Mouse (Mus musculus) adrenal gland, postnatal 36 days (tissue): ENCODE results near the gene Insyn1. TPM values are rescaled to one million over a fixed set of nuclear protein-coding genes. Genes with fewer than 3 reads are reported as not detected.

Source experiments
- DNase-seq, 2 experiments: peaks; one replicate each; pipeline ENCODE4 v3.0.0; 2021; ENCODE audit warnings: mixed read lengths in 1 of 2
- long read RNA-seq, 2 experiments: library from polyadenylated mRNA; stranded (forward); transcript quantifications; one replicate each; pipeline ENCODE4 v2.0.0; 2021; ENCODE audit warnings: borderline sequencing depth in 2 of 2
- total RNA-seq, 2 experiments: library from RNA; stranded (reverse); gene quantifications; 2 replicates each; pipeline ENCODE4 v1.2.3; 2021

Gene Insyn1
- total RNA-seq = 10 to 100 TPM in 1 of 2 experiments, 1 to 10 TPM in 1; 8.3 to 10.6 TPM
- long read RNA-seq, experiment 1, partial matches to known transcripts = 0 of 3 reads
- long read RNA-seq, experiment 1, other reads (novel, unspliced or antisense) = 0 of 3 reads
- long read RNA-seq, experiment 2, partial matches to known transcripts = 0 of 4 reads
- long read RNA-seq, experiment 2, other reads (novel, unspliced or antisense) = 1 of 4 reads

DNA sequence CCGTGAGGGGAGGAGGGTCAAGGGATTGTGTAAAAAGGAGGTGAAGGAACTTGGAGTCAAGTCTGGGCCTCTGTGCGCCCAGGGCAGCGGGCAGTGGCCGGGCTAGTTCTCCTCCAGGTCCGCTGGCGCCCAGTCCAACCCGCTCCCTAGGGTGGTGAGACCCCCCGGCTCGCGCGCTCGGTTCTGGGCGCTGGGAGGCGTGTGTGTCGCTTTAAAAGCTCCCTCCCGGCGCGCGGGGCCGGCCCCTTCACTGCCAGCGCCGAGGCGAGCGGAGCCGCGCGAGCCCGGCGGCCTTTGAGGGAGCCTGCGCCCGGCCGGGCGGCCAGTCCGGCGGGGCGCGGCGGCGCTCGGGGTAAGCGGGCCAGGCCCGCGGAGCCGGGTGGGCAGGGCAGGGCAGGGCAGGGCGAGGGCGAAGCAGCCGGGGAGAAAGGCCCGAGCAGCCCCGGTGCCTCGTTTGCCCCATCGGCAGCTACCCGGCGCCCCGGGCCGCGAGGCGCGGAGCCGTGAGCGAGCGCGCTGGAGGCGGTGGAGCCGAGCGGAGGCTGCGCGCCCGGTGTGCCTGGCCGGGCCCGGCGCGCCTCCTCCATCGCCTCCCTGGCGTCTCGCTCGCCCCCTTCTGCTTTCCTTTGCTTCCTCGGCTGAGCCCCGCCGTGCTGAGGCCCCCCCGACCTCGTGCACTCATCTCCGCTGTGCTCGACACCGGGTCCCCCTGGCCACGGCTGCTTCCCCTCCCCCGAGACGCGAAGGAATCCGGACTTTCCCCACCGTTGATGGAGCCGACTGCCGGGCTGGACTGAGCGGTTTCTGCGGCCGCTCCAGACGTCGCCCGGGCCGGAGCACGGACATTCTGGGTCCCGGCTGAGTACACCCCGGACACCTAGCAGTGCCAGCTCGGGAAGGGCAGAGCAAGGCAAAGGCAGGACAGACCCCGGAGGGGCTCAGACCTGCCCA, at the start of gene Insyn1:
TSS of gene Insyn1 (plus strand) at position 753 of the 951 bp plus-strand sequence.
- DNase-seq = peak; percentile 78 to 82

DNA sequence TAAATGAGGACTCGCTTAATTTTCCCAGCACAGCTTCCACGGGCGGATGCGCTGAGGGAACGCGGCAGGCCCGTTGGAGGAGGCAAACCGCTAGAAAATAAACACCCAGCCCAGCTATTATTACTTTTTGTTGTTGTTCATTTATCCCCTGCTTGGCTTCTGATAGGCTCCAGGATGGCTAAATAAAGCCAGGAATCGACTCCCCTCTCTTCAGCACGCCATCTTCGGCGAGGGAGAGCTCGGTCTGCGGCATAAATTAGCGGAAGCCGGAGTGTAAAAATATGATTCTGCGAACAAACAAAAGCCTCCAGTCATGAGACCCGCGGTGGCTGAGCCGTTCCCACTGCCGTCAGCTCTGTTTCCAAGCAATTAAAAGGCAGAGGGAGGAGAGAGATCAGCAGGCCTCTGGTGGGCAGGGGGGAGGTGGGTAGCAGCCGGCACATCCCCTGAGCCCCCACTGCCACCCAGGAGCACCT, 49.4 kb upstream of the Insyn1 start:
- DNase-seq = no peak

DNA sequence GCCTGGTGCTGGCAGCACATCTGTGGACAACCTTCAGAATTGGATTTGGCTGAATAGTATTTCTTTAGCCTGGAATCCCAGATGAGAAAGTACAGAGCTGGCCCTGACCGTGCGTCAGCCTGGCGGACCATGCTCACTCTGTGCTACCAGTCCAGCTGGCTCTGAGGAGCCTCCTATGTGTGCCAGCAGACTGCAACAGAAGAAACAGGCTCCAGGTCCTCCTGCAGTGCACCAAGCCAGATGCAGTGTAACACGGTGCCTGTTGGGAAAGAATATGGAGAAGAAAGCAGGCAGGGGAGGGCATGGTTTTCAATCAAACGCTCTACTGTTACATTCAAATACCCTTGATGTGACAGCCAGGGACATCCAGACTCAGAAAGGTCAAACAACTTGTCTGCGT, 48.3 kb upstream of the Insyn1 start:
- peak; percentile 59 to 60 for DNase-seq

DNA sequence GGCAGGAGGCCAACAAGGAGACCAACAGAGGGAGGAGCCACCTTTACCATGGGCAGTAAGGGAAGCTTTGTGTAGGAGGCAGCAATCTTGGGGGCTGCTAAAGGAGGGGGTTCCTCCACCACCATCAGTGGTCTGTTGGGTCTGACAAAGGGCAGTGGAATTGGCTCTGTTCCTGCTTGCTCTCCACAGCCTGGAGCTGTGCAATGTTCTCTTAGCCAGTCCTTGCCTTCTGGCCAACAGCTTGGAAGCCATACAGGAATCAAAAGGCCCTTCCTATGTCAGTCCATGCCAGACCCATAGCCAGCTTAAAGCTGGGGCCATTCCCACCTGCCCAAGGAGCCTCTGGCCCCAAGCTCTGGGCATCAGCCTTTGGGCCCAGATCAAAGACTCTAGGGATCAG, 47.8 kb upstream of the Insyn1 start:
- DNase-seq = peak; percentile 12 to 36

DNA sequence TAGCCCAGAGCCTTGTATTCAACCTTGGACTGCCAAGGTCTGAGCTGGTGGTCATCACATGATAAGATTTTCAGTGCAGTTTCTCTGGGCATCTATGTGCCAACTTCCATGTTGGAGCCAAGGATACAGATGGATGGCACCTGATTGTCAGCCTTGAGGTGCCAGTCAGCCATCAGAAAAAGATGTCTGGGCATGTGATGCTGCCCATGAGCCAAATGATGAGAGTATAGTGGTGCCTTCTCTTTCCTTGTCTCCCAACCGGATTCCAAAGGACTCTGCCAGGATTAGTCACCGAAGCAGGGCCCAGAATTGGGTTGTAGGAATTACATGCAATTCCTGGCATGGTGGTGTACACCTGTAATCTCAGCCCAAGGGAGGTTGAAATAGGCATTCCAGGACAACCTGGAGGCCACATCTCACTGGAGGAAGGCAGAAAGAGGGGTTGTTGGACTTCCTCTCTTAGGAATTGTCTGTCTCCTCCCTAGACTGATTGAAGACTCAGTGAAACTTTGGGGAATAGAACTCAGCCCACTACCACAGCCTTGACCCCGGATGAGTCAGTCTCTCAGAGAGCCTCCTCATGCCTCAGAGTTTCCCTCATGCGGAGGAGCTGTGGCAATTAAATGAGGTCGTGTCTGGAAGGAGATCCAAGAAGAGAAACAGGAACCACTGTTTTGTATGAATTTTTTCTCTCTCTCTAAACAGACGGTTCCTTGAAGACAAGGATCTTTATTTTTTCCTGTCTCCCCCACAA, 46.9 kb upstream of the Insyn1 start:
- DNase-seq = peak; percentile 64 to 65

DNA sequence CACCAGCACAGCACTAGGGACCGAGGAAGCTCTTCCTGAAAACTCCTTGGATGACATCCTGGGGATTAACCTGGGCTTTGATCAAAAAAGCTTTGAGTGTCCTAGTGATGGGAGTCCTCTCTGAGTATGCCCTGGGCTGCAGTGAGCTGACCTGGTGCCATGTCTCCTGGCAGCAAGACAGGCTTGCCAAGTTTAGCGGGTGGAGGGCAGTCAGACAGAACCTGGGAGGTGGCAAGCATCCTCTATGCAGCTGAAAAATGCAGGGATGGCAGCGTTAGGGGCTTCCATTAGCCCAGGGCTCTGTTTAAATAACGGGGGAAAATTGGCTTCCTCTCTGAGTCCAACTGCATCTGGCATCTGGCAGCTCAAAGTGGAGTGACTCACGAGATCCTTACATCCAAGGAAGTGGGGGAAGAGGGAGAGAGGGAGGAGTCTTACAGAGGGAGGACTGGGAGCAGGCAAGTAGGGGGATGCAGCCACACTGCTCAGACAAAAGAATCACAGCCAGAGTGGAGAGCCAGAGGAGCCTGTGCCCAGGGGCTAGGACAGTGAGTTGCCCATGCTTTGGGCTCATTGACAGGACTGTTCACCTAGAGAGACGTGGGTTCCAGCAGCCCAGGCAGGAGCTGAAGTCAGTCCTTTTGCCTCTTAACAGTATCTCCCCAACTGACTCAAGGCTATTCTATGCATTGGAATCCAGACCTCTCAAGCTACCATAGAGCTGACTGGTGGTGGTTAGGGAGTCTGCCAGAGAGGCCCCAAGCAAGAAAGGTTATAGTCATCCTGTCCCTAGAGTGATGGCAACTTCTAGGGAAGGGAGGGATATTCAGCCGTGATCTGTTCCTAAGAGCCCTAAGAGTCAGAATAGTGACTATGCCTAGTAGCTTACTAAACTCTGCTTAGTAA, 46.0 kb upstream of the Insyn1 start:
- DNase-seq = peak; percentile 9 to 18

DNA sequence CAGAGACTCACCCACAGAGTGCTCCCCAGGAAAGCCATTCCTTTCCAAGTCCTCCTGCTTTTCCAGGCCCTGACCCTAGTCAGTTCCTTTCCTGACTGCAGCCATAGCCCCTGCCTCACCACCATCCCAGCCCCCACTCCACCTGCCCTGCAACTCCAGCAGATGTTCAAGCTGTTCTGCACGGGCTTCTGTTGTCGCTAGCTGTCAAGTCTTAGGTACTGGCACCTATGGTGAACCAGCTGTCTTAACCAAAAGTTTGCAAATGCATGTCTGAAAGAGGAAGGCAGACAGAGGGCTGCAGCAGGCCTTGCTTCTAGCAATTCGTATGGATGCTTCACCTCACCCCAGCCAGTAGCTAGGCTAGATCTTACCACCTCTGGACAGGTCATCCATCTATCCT, 45.3 kb upstream of the Insyn1 start:
- no peak for DNase-seq

DNA sequence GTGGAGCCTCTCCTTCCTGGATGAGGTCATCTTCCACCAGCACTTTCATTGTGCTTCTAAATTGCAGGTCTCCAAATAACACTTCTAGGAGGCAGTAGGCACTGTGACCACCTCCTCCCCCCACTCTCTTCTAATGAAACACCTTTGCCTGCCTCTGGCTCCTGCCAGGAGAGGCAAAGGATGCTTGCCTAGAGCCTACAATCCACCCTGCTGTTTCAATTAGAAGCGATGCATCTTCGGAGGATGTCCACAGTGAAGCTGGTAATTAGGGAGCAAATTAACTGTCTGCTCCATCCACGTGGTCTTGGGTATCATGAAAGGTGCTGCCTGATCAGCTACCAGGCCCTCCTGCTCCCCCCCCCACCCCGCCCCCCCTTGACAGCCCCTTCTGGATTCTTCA, 41.6 kb upstream of the Insyn1 start:
- DNase-seq = no peak

DNA sequence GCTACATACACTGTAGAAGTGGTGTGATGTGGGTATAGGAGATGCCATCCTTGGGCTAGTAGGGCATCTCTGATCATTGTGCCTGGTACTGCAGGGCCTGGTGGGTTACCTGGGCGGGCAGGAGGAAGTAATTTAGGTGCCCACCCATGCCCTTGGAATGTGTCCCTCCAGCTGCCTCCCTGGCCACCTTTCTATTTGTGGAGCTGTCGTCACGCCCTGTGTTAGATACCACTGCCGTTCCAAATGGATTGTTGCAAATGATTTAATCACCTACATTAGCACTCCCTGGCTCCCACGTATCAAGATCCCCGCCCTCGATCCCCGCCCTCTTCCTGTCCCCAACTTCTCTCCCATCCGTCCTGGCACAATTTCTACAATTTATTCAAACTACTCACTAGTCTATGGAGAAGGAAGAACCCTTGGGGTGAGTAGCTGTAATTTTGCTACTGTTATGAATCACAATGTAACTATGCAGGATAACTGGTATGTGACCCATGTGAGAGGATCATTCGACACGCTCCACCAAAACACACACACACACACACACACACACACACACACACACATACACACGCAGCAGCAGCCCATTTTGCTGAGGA, 40.3 kb upstream of the Insyn1 start:
- no peak for DNase-seq

DNA sequence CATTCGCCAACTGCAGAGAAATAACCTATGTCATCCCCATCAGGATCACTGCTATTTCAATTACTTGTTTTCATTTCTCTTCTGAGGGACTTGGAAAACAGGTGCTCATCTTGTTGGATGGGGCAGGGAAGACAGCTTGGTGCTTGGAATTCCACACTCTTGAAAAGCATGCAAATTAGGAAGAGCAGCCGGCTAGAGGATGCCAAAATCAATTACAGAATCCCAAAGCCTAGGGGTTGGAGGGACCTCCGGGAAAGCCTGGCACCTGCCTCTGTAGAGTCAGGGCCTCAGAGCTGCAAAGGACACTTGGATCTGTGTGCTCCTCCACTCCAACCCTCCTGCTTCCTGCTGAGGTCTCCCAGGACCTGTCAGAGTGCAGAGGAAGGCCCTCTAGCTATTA, 38.9 kb upstream of the Insyn1 start:
- no peak for DNase-seq

DNA sequence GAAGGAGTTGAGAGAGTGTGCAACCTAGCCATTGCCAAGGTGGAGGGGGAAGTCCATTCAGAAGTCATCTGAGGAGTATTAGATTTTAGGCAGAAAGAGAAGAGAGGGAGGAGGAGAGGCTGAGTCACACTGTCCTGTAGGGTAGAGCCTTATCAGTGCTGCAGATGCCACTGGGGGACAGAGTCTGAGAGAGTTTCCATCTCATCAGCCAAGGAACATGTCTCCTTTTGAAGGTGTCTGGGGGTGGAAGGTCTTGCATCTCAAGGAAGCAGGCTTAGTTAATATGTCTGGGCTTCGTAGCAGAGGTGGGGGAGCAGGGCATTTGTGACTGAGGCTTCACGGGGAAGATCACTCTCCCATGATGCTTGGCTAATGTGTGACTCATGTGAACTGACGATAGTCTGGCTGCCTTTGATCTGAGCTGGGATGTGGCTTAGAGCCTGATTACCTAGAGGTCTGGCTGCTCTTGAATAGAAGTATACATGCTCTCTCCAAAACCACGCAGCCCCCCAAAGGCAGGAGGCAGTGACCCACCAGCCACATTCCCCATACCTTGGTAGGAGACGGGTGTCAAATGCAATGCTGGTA, 34.5 kb upstream of the Insyn1 start:
- DNase-seq = peak; percentile 21 to 27

DNA sequence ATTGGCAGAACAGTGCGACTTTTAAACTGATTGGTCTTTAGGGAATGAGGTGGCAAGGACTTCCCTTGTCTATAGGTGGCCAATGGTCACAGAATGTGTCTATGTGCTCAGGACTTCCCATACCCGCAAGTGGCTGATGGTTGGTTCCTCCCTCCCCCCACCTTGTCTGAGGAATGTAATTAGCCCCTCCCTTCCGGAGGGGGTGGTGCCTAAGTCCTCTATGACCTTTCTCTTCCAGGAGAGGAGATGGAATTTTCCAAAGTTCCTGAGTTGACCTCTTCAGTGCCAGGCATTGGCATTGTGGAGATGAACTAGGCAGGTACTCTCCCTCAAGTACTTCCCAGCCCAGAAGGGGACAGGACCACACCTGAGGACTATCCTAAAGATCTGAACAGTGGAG, 33.5 kb upstream of the Insyn1 start:
- no peak for DNase-seq

DNA sequence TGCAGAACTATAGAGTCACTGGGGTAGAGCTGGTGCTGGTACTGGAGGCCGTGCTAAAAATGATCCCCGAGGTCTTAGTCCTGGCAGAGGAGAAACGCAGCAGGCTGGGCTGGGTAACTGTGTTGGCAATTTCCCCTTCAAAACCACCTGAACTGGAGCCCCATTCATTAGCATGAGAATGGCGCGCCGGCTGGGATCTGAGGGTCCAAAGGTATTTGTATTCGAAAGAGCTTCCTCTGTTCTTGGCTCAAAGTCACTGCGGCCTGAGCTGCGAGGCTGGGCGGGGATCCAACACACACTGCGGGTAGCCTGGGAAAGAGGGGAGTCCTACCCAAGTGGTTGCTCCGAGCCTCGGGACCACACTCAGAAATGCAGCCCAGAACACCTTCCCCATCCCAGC, 32.6 kb upstream of the Insyn1 start:
- DNase-seq = no peak

DNA sequence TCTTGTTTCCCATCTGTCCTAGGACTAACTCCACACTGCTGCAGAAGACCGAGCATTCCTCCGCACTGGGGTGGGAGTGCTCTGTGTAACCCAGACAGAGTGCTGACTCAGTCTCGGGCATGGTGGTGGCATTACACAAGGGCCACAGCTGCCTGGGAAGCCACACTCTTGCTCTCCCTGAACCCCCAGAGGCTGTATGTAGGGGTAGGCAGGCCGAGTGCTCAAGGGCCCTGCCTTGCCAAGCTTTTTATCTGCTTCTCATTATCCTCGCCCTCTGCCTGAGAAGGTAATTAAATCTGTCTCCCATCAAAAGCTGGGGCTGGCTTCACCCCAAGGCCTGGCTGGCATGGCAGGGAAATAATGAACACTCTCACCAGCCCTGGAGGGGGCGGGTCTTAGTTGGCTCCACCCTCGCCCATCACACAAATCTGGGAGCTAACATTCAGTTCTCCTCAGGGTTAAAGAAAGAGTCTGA, 30.9 kb upstream of the Insyn1 start:
- DNase-seq = peak in 1 of 2 experiments; percentile 18

DNA sequence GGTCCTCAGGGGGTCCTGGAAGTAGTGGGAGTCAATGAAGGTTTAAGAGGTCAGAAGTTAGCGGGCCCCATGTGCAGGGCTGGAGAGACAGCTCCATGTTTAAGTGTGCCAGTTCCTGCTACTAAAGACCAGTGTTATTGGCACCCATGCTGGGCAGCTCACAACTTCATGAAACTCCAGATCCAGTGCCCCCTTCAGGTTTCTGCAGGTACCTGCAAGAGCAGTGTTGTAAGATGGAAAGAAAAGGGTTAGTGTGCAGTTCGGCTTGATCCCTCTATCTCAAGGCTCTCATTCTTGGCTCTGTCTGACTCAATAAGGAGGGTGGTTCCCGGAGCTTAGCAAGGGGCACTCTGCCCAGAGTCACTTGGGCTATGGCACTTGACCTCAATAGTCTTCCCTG, 30.1 kb upstream of the Insyn1 start:
- DNase-seq = no peak

DNA sequence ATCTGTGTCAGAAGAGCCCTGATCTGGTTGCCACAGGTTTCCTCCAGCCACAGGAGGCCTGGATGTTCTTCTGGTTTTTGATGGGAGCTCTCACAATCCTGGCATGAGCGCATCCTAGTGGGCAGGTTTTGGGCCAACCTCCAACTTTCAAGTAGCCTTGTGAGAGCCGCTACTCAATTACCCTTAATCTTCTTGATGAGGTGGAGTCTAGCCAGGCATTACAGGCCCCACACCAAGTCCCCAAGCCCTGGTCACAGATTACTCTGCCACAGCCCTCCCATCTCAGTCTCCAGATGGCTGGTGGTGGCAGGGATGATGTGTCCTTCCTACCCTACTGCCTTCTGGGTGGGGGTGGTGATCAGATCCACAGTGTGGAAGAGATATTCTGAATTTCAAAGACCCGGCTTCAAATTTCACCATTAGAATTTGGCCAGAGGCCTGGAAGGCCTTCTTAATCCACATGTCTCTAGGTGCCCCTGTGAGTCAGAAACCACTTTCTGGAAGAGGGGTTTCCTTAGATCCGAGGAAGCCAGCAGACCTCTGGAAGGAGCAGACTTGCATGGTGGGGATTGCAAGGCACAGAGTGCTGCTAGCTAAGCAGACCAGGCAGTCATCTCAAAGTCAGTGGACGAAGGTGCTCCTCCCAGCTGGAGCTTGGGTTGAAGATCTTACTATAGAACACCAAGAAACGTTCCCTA, 29.4 kb upstream of the Insyn1 start:
- no peak for DNase-seq

DNA sequence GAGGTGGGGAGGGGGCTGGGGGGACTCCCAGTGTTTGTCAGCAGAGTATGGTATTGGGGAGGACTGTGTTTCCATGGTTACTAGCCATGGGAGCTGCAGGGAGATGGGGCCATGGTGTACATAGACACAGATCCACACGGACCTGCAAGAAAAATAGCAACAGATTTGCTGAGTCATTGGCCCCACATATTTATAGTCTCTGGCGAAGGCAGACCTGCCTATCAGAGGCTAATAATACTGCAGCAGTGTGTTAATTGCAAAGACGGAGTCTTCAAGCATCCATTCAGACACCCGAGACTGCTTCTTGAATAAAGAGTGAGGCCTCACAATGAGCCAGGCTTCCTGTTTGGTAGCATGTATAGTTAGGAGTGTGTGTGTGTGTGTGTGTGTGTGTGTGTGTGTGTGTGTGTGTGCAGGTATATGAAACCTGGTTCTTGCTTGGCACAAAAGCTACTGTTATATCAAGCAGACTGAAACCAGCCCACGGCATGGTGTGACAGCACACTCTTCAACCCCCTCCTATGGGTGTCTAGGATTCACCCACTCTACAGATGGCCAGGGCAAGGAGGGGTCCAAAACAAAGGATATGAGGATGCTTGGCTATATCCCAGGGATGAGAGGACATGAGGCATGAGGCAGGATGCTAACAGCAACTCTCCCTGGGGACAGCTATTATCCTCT, 20.9 kb upstream of the Insyn1 start:
- DNase-seq = no peak

DNA sequence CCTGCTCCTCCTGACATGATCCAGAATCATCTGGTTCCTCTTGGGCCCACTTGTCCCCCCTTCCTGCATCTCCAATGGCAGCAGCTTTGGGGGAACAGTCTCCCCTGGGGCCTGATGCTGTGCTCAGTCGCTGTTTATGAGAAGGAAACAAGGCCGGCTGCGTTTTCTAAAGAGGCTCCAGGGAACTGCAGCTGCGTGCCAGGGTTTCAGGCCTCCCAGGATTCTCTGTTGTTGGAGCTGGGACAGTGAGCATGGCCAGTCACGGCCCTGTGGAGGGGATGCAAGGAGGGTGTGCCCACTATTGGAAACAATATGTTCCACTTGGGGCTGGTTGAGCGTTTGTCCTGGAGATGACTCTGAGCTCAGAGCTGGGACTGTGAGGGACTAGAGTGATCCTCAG, 17.9 kb upstream of the Insyn1 start:
- DNase-seq = no peak

DNA sequence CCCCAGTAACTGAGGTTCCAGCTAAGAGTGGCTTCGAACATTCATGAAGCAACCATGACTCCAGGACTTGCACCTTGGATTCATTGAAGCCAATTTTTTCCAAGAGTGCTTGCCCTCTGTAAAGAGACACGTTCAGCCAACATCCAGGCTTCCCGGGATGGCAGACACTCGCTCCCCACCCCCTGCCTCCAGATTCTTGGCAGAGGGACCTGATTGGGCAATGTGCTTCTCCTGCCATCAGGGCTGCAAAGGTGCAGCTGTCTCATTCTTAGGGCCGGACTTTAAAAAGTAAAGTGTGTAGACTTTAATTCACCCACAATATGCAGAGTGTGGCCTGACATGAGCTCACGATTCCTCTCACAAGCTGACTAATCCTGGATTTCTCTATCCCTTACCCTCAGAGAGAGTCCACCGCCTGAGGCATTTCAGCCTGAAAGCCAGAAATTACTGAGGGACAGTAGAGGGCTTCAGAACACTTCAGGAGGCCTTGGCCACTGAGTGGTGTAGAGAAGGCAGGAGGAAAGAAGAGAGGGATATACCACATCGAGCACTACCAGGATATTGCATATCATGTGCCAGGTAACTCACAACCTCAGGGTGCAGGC, 15.1 kb upstream of the Insyn1 start:
- DNase-seq = peak in 1 of 2 experiments; percentile 13
